Mouse (Mus musculus): ENCODE measurements around the gene Psmd5. TPM values are rescaled to one million over a fixed set of nuclear protein-coding genes. Genes with fewer than 3 reads are reported as not detected.

Gene Psmd5
- polyA plus RNA-seq, 1 experiment from 2014 or later = 90.4 TPM

Other genes starting within 250 kb of the Psmd5 start
- 119 and 120 TPM in 2 replicates for gene Gapvd1, start 119.7 kb downstream of the Psmd5 start, polyA plus RNA-seq (2015; fragmentation: Nextera tagmentation; extraction: Ambion mirVana)
- 505 and 686 TPM in 2 replicates for gene Hspa5, start 103.0 kb downstream of the Psmd5 start, polyA plus RNA-seq (2015; fragmentation: Nextera tagmentation; extraction: Ambion mirVana)
- 25.7 and 27.1 TPM in 2 replicates for gene Rabepk, start 75.1 kb downstream of the Psmd5 start, polyA plus RNA-seq (2015; fragmentation: Nextera tagmentation; extraction: Ambion mirVana)
- gene Fbxw2, start 48.7 kb downstream of the Psmd5 start, polyA plus RNA-seq (2015; fragmentation: Nextera tagmentation; extraction: Ambion mirVana) = 76.6 and 80.1 TPM in 2 replicates
- gene Gm34653, start 42.0 kb downstream of the Psmd5 start, polyA plus RNA-seq (2015; fragmentation: Nextera tagmentation; extraction: Ambion mirVana) = not detected in 2 replicates
- 0.21 and 0.30 TPM in 2 replicates for gene Cutal, start 572 bp downstream of the Psmd5 start, polyA plus RNA-seq (2015; fragmentation: Nextera tagmentation; extraction: Ambion mirVana)
- 1.8 TPM in 2 replicates for gene Phf19, start 39.1 kb upstream of the Psmd5 start, polyA plus RNA-seq (2015; fragmentation: Nextera tagmentation; extraction: Ambion mirVana)
- gene Traf1, start 86.8 kb upstream of the Psmd5 start, polyA plus RNA-seq (2015; fragmentation: Nextera tagmentation; extraction: Ambion mirVana) = 1.7 and 2.9 TPM in 2 replicates
- gene Hc, start 186.5 kb upstream of the Psmd5 start, polyA plus RNA-seq (2015; fragmentation: Nextera tagmentation; extraction: Ambion mirVana) = 0.19 TPM in 1 of 2 replicates, not detected in the other
- 0.22 and 0.52 TPM in 2 replicates for gene AI182371, start 226.6 kb upstream of the Psmd5 start, polyA plus RNA-seq (2015; fragmentation: Nextera tagmentation; extraction: Ambion mirVana)
- 9.7 and 10.4 TPM in 2 replicates for gene Cntrl, start 234.5 kb upstream of the Psmd5 start, polyA plus RNA-seq (2015; fragmentation: Nextera tagmentation; extraction: Ambion mirVana)